Mouse (Mus musculus) retina, adult 2 months (tissue): Measurements from ENCODE around the gene Mapre1.
"Not testable (repeated sequence)": the region's sequence is repeated elsewhere in the genome, so short reads cannot be mapped to it uniquely, and the experiment has no call there.

Experiments used
- DNase-seq: peaks from one replicate; pipeline ENCODE4 v3.0.0-alpha.2; 2012; ENCODE audit warnings: low read depth, low spot score

Gene Mapre1

GRCm38 (mm10) chr2:153740500-153741436, at the start of gene Mapre1:
Mapre1 (plus strand) TSS chr2:153741274.
- peak; percentile 96 for DNase-seq

- not testable (repeated sequence) for DNase-seq
These were observed 47.7 kb upstream of the Mapre1 start for GRCm38 (mm10) chr2:153693413-153693812.

GRCm38 (mm10) chr2:153694462-153695085, 46.5 kb upstream of the Mapre1 start:
- no peak for DNase-seq

GRCm38 (mm10) chr2:153696352-153696751, 44.7 kb upstream of the Mapre1 start, which contains the start of gene Dnmt3c:
Dnmt3c (plus strand) TSS chr2:153696652.
- DNase-seq = no peak

GRCm38 (mm10) chr2:153703389-153703788, 37.7 kb upstream of the Mapre1 start:
- no peak for DNase-seq

GRCm38 (mm10) chr2:153710701-153711330, 30.3 kb upstream of the Mapre1 start:
- DNase-seq = peak; percentile 18

GRCm38 (mm10) chr2:153712646-153713091, 28.4 kb upstream of the Mapre1 start:
- no peak for DNase-seq

GRCm38 (mm10) chr2:153713227-153713626, 27.8 kb upstream of the Mapre1 start:
- no peak for DNase-seq

GRCm38 (mm10) chr2:153717861-153718260, 23.2 kb upstream of the Mapre1 start:
- not testable (repeated sequence) for DNase-seq

GRCm38 (mm10) chr2:153723098-153723497, 18.0 kb upstream of the Mapre1 start:
- DNase-seq = no peak

GRCm38 (mm10) chr2:153724424-153724823, 16.6 kb upstream of the Mapre1 start:
- DNase-seq = no peak

- no peak for DNase-seq
These were observed 16.2 kb upstream of the Mapre1 start for GRCm38 (mm10) chr2:153724871-153725270.

- DNase-seq = no peak
These were observed 15.8 kb upstream of the Mapre1 start for GRCm38 (mm10) chr2:153725291-153725690.

- no peak for DNase-seq
These were observed 7.0 kb upstream of the Mapre1 start for GRCm38 (mm10) chr2:153734033-153734432.

GRCm38 (mm10) chr2:153741437-153742065, 477 bp downstream of the Mapre1 start:
- DNase-seq = no peak

GRCm38 (mm10) chr2:153747994-153748393, 6.9 kb downstream of the Mapre1 start:
- no peak for DNase-seq

GRCm38 (mm10) chr2:153750363-153750762, 9.3 kb downstream of the Mapre1 start:
- DNase-seq = no peak

- no peak for DNase-seq
These were observed 21.0 kb downstream of the Mapre1 start for GRCm38 (mm10) chr2:153762121-153762520.

GRCm38 (mm10) chr2:153767484-153767883, 26.4 kb downstream of the Mapre1 start:
- no peak for DNase-seq

GRCm38 (mm10) chr2:153768881-153769280, 27.8 kb downstream of the Mapre1 start:
- DNase-seq = no peak

- DNase-seq = no peak
These were observed 31.9 kb downstream of the Mapre1 start for GRCm38 (mm10) chr2:153772950-153773349.

- DNase-seq = no peak
These were observed 34.4 kb downstream of the Mapre1 start for GRCm38 (mm10) chr2:153775472-153775871.
